ENCODE assay signal across 15 mouse cellular contexts in genomic region chr13:49807146-49807545, GRCm38 (mm10). TPM values are rescaled to one million over a fixed set of nuclear protein-coding genes. Genes with fewer than 3 reads are reported as not detected.
A peak's percentile ranks its signal among the peaks of the same experiment; 100 is the strongest.
DNase-seq lines count a peak whose midpoint lies in the region; ATAC-seq and TF ChIP-seq lines count a peak whose summit lies in the region.
"Had no signal": no experiment of that assay in that cellular context is flagged by ENCODE, and none has a peak within 500 bp of the region (broad histone marks: within the 10 kb centered on the region; RNA-seq: fewer than 3 reads in every experiment).

No protein-coding gene starts in this region.

- no peaks in the 10 kb centered on the region for H3K27me3 ChIP-seq in kidney, postnatal 0 days (ENCODE audit: insufficient read depth, low read length)
- H3K27me3 ChIP-seq in kidney, embryonic 16.5 days (ENCODE audit: insufficient read depth, low read length) = no peaks in the 10 kb centered on the region
- no peaks in the 10 kb centered on the region for H3K27me3 ChIP-seq in Patski
- H3K27me3 ChIP-seq in hindbrain, embryonic 11.5 days (ENCODE audit: control insufficient read depth, insufficient read depth, low read length) = no peaks in the 10 kb centered on the region
- H3K27me3 ChIP-seq: liver, embryonic 15.5 days had no signal

- no peak for ATAC-seq in kidney, postnatal 0 days (replicated peaks; ENCODE audit: low FRiP score, low read depth)
- ATAC-seq in kidney, embryonic 16.5 days (ENCODE audit: low FRiP score, low TSS enrichment) = no peak
- ATAC-seq in Patski = no peak
- no peak for ATAC-seq in hindbrain, embryonic 11.5 days (ENCODE audit: low FRiP score)
- ATAC-seq: activated CD4-positive, CD25-positive, alpha-beta regulatory T cell, adult 4 months; forebrain, postnatal 0 days had no signal

- no peaks in the 10 kb centered on the region for H3K36me3 ChIP-seq in kidney, postnatal 0 days (ENCODE audit: insufficient read depth, low read length)
- H3K36me3 ChIP-seq in kidney, embryonic 16.5 days (ENCODE audit: insufficient read depth, low read length) = no peaks in the 10 kb centered on the region
- H3K36me3 ChIP-seq in hindbrain, embryonic 11.5 days (ENCODE audit: control insufficient read depth, insufficient read depth, low read length) = no peaks in the 10 kb centered on the region
- H3K36me3 ChIP-seq: hindbrain, embryonic 10.5 days; liver, embryonic 15.5 days had no signal

- DNase-seq in adrenal gland, postnatal 10 days = peak; percentile 5
- DNase-seq in adrenal gland, adult 8-10 months = no peak
- DNase-seq in kidney, postnatal 0 days (ENCODE audit: low spot score) = peak; percentile 1
- DNase-seq in 416B (ENCODE audit: low read depth) = peak; percentile 24
- DNase-seq in Patski (ENCODE audit: low read depth, low spot score) = no peak
- DNase-seq in hindbrain, embryonic 11.5 days (ENCODE audit: low spot score) = no peak
- no peak for DNase-seq in layer of hippocampus, adult 18-20 months (ENCODE audit: low spot score in 2 of 2)
- DNase-seq: cerebellum, postnatal 25 days; forebrain, postnatal 0 days; right cerebral cortex, postnatal 4 days had no signal

- no peaks in the 10 kb centered on the region for H3K9me3 ChIP-seq in kidney, postnatal 0 days (replicated peaks; ENCODE audit: low read length)
- H3K9me3 ChIP-seq in kidney, embryonic 16.5 days (ENCODE audit: low read length) = no peaks in the 10 kb centered on the region
- no peaks in the 10 kb centered on the region for H3K9me3 ChIP-seq in hindbrain, embryonic 11.5 days (ENCODE audit: control insufficient read depth, low read length)
- H3K9me3 ChIP-seq: liver, embryonic 15.5 days had no signal

- no peak overlapping the region for H3K4me3 ChIP-seq in kidney, postnatal 0 days (replicated peaks; ENCODE audit: low read depth, low read length)
- no peak overlapping the region for H3K4me3 ChIP-seq in kidney, embryonic 16.5 days (ENCODE audit: low read length)
- H3K4me3 ChIP-seq in hindbrain, embryonic 11.5 days (ENCODE audit: low read depth, low read length) = no peak overlapping the region
- H3K4me3 ChIP-seq: hindbrain, embryonic 10.5 days; liver, embryonic 15.5 days had no signal

- CTCF ChIA-PET in Patski (lab: Charles Lee) = no interaction called here

- in situ Hi-C loops in Patski (cut with MboI; ENCODE audit: low pct_unique_long_range_greater_than_20kb) = no loop called here

- H3K4me1 ChIP-seq in kidney, postnatal 0 days (replicated peaks; ENCODE audit: insufficient read depth, low read length) = no peaks in the 10 kb centered on the region
- no peaks in the 10 kb centered on the region for H3K4me1 ChIP-seq in kidney, embryonic 16.5 days (ENCODE audit: insufficient read depth, low read length)
- no peaks in the 10 kb centered on the region for H3K4me1 ChIP-seq in hindbrain, embryonic 11.5 days (replicated peaks; ENCODE audit: control insufficient read depth, insufficient read depth, low read length)
- H3K4me1 ChIP-seq: hindbrain, embryonic 10.5 days; liver, embryonic 15.5 days had no signal

- H3K27ac ChIP-seq in kidney, postnatal 0 days = no peak overlapping the region
- no peak overlapping the region for H3K27ac ChIP-seq in kidney, embryonic 16.5 days (ENCODE audit: low read length)
- H3K27ac ChIP-seq in hindbrain, embryonic 11.5 days (ENCODE audit: low read depth, low read length) = no peak overlapping the region
- H3K27ac ChIP-seq: hindbrain, embryonic 10.5 days; liver, embryonic 15.5 days had no signal

- TF ChIP-seq CTCF in kidney, postnatal 0 days (IDR thresholded peaks at IDR 0.05; ENCODE audit: low read depth) = peak; percentile 47
- peak; percentile 60 for TF ChIP-seq CTCF in Patski (IDR thresholded peaks at IDR 0.05)

- H3K4me2 ChIP-seq in kidney, postnatal 0 days (ENCODE audit: low read length) = no peak overlapping the region
- no peak overlapping the region for H3K4me2 ChIP-seq in kidney, embryonic 16.5 days (replicated peaks; ENCODE audit: low read depth, low read length)
- H3K4me2 ChIP-seq in hindbrain, embryonic 11.5 days (replicated peaks; ENCODE audit: low read depth, low read length) = no peak overlapping the region
- H3K4me2 ChIP-seq: liver, embryonic 15.5 days had no signal

- no peak overlapping the region for H3K9ac ChIP-seq in kidney, postnatal 0 days (ENCODE audit: low read depth, low read length)
- H3K9ac ChIP-seq in kidney, embryonic 16.5 days (replicated peaks; ENCODE audit: low read length) = no peak overlapping the region
- no peak overlapping the region for H3K9ac ChIP-seq in hindbrain, embryonic 11.5 days (ENCODE audit: low read depth, low read length)
- H3K9ac ChIP-seq: forebrain, postnatal 0 days; liver, embryonic 15.5 days had no signal

- POLR2A ChIA-PET in Patski (lab: Charles Lee) = no interaction called here

- WGBS in kidney, postnatal 0 days = 80% methylated on average over 1 of the region's 1 CpGs
- 85% methylated on average over 1 of the region's 1 CpGs for WGBS in kidney, embryonic 16.5 days
- WGBS in hindbrain, embryonic 11.5 days = 87% methylated on average over 1 of the region's 1 CpGs

RNA-seq across cellular contexts. Expression of gene Gm30302, which starts 8.3 kb away (rescaled TPM):
- total RNA-seq in adrenal gland, postnatal 10 days (2021) = under 1 TPM in 1 of 2 experiments, not detected in 1; 0.09 TPM
- total RNA-seq in adrenal gland, adult 8-10 months (2022) = not detected
- not detected in 2 replicates for polyA plus RNA-seq in kidney, postnatal 0 days (2015; fragmentation: Nextera tagmentation; extraction: Ambion mirVana)
- not detected in 2 replicates for polyA plus RNA-seq in kidney, embryonic 16.5 days (2015; fragmentation: Nextera tagmentation; extraction: Ambion mirVana)
- not detected for polyA plus RNA-seq in Patski (2021)
- not detected in 2 replicates for polyA plus RNA-seq in hindbrain, embryonic 11.5 days (2014; fragmentation: Nextera tagmentation; extraction: Ambion mirVana)
- total RNA-seq in layer of hippocampus, adult 18-20 months (2021) = not detected
- total RNA-seq: forebrain, postnatal 0 days; neutrophil, adult 5-6 weeks had no signal
- polyA plus RNA-seq: activated CD4-positive, CD25-positive, alpha-beta regulatory T cell, adult 4 months; forebrain, postnatal 0 days; hindbrain, embryonic 10.5 days; liver, embryonic 15.5 days had no signal

Comparison
In these comparisons a context has a peak if more than half of its experiments do, and no peak if none do; other contexts are left out.
1. DNase-seq: peak in adrenal gland, postnatal 10 days (single experiment), kidney, postnatal 0 days (single experiment) and 416B (single experiment); none in adrenal gland, adult 8-10 months (single experiment), Patski (single experiment), hindbrain, embryonic 11.5 days (single experiment) and layer of hippocampus, adult 18-20 months (0 of 2).